Mouse (Mus musculus): ENCODE results near the gene Gmppb. TPM values are rescaled to one million over a fixed set of nuclear protein-coding genes. Genes with fewer than 3 reads are reported as not detected.
"Not testable (repeated sequence)": the region's sequence is repeated elsewhere in the genome, so short reads cannot be mapped to it uniquely, and the experiment has no call there.

The Gmppb gene
- 27.4 and 31.5 TPM in 2 replicates for polyA plus RNA-seq (2015; fragmentation: Nextera tagmentation; extraction: Ambion mirVana)

GRCm38 (mm10) chr9:108049016-108049455 lies at the start of gene Gmppb:
TSS of gene Gmppb (plus strand) at chr9:108049242.
- ATAC-seq (ENCODE audit: insufficient number of reproducible peaks, insufficient read depth, low FRiP score, low TSS enrichment, low read depth): peak; percentile 91
- H3K36me3 ChIP-seq: peaks cover 67% of the 10 kb centered on the region
- H3K27me3 ChIP-seq: no peaks in the 10 kb centered on the region
- peaks cover 40% of the 10 kb centered on the region for H3K4me1 ChIP-seq
- H3K4me3 ChIP-seq: peak within 1 kb of the TSS; percentile 67
- H3K4me2 ChIP-seq: peak within 1 kb of the TSS; percentile 92
- H3K9ac ChIP-seq: peak within 1 kb of the TSS; percentile 84
- no peaks in the 10 kb centered on the region for H3K9me3 ChIP-seq
- WGBS: under 1% methylated on average over 38 of the region's 39 CpGs
- H3K27ac ChIP-seq: peak within 1 kb of the TSS; percentile 72

GRCm38 (mm10) chr9:108001922-108002770 lies 46.9 kb upstream of the Gmppb start, which contains the start of gene Ip6k1:
TSS of gene Ip6k1 (plus strand) at chr9:108002501.
- Histone ChIP-seq H3K27ac (peak within 1 kb of the TSS; percentile 93), H3K4me3 (peak within 1 kb of the TSS; percentile 99), H3K27me3 (no peaks in the 10 kb centered on the region), H3K9ac (peak within 1 kb of the TSS; percentile 98), H3K36me3 (peaks cover under 1% of the 10 kb centered on the region; the same call in 1 of the 2 replicates), H3K4me1 (peaks cover 26% of the 10 kb centered on the region), H3K9me3 (no peaks in the 10 kb centered on the region), H3K4me2 (peak within 1 kb of the TSS; percentile 83)
- under 1% methylated on average over 51 of the region's 51 CpGs for WGBS
- peak; percentile 99 for ATAC-seq (ENCODE audit: insufficient number of reproducible peaks, insufficient read depth, low FRiP score, low TSS enrichment, low read depth)

- Histone ChIP-seq H3K9ac (peak overlapping the region; percentile 98), H3K36me3 (peaks cover 3% of the 10 kb centered on the region; the same call in 1 of the 2 replicates), H3K4me3 (peak overlapping the region; percentile 99), H3K4me1 (peaks cover 26% of the 10 kb centered on the region), H3K27ac (peak overlapping the region; percentile 93), H3K27me3 (no peaks in the 10 kb centered on the region), H3K4me2 (peak overlapping the region; percentile 69), H3K9me3 (no peaks in the 10 kb centered on the region)
- ATAC-seq (ENCODE audit: insufficient number of reproducible peaks, insufficient read depth, low FRiP score, low TSS enrichment, low read depth): no peak; the same call in 1 of the 2 replicates
- WGBS: under 1% methylated on average over 50 of the region's 50 CpGs
These were observed 46.1 kb upstream of the Gmppb start for GRCm38 (mm10) chr9:108002778-108003530.

- 11% methylated on average over 8 of the region's 8 CpGs for WGBS
- ATAC-seq (ENCODE audit: insufficient number of reproducible peaks, insufficient read depth, low FRiP score, low TSS enrichment, low read depth): no peak
- H3K4me3 ChIP-seq: peak overlapping the region; percentile 99
These were observed 45.5 kb upstream of the Gmppb start for GRCm38 (mm10) chr9:108003531-108003890.

GRCm38 (mm10) chr9:108008041-108008440 lies 41.0 kb upstream of the Gmppb start:
- no peaks in the 10 kb centered on the region for H3K9me3 ChIP-seq
- WGBS: 92% methylated on average over 5 of the region's 5 CpGs
- H3K4me2 ChIP-seq: no peak overlapping the region
- peaks cover 19% of the 10 kb centered on the region for H3K4me1 ChIP-seq
- ATAC-seq (ENCODE audit: insufficient number of reproducible peaks, insufficient read depth, low FRiP score, low TSS enrichment, low read depth): no peak
- no peak overlapping the region for H3K27ac ChIP-seq
- no peak overlapping the region for H3K4me3 ChIP-seq
- H3K9ac ChIP-seq: no peak overlapping the region
- H3K27me3 ChIP-seq: no peaks in the 10 kb centered on the region
- H3K36me3 ChIP-seq: peaks cover 9% of the 10 kb centered on the region; the same call in 1 of the 2 replicates

More at GRCm38 (mm10) chr9:108003531-108003890, 45.5 kb upstream of the Gmppb start:
- Histone ChIP-seq H3K27ac (peak overlapping the region; percentile 93), H3K36me3 (peaks cover 3% of the 10 kb centered on the region; the same call in 1 of the 2 replicates), H3K9ac (peak overlapping the region; percentile 98), H3K4me1 (peaks cover 26% of the 10 kb centered on the region), H3K27me3 (no peaks in the 10 kb centered on the region), H3K9me3 (no peaks in the 10 kb centered on the region), H3K4me2 (peak overlapping the region; percentile 69)

- Histone ChIP-seq H3K4me2 (no peak overlapping the region), H3K36me3 (peaks cover 15% of the 10 kb centered on the region; the same call in 1 of the 2 replicates), H3K27ac (no peak overlapping the region), H3K9me3 (no peaks in the 10 kb centered on the region), H3K27me3 (no peaks in the 10 kb centered on the region), H3K9ac (no peak overlapping the region), H3K4me3 (no peak overlapping the region), H3K4me1 (peaks cover 2% of the 10 kb centered on the region)
- ATAC-seq (ENCODE audit: insufficient number of reproducible peaks, insufficient read depth, low FRiP score, low TSS enrichment, low read depth): no peak
These were observed 38.7 kb upstream of the Gmppb start for GRCm38 (mm10) chr9:108010385-108010784.

- H3K27me3 ChIP-seq; ATAC-seq (ENCODE audit: insufficient number of reproducible peaks, insufficient read depth, low FRiP score, low TSS enrichment, low read depth); H3K4me2 ChIP-seq; H3K9me3 ChIP-seq; H3K4me1 ChIP-seq; H3K27ac ChIP-seq; H3K4me3 ChIP-seq; H3K9ac ChIP-seq: not testable (repeated sequence)
- WGBS: 89% methylated on average over 2 of the region's 2 CpGs
- peaks cover 17% of the 10 kb centered on the region for H3K36me3 ChIP-seq
These were observed 35.5 kb upstream of the Gmppb start for GRCm38 (mm10) chr9:108013577-108013976.

- no peak overlapping the region for H3K9ac ChIP-seq
- no peaks in the 10 kb centered on the region for H3K27me3 ChIP-seq
- no peaks in the 10 kb centered on the region; the same call in 1 of the 2 replicates for H3K4me1 ChIP-seq
- H3K4me2 ChIP-seq: no peak overlapping the region
- no peak overlapping the region for H3K27ac ChIP-seq
- H3K36me3 ChIP-seq: peaks cover 17% of the 10 kb centered on the region
- WGBS: 83% methylated on average over 3 of the region's 3 CpGs
- H3K9me3 ChIP-seq: no peaks in the 10 kb centered on the region
- no peak overlapping the region for H3K4me3 ChIP-seq
- ATAC-seq (ENCODE audit: insufficient number of reproducible peaks, insufficient read depth, low FRiP score, low TSS enrichment, low read depth): no peak
These were observed 31.9 kb upstream of the Gmppb start for GRCm38 (mm10) chr9:108017127-108017526.

GRCm38 (mm10) chr9:108020741-108021140 lies 28.3 kb upstream of the Gmppb start:
- Histone ChIP-seq H3K4me2 (no peak overlapping the region), H3K4me3 (no peak overlapping the region), H3K36me3 (peaks cover 22% of the 10 kb centered on the region), H3K9me3 (no peaks in the 10 kb centered on the region), H3K27me3 (no peaks in the 10 kb centered on the region), H3K4me1 (no peaks in the 10 kb centered on the region; the same call in 1 of the 2 replicates), H3K27ac (no peak overlapping the region), H3K9ac (no peak overlapping the region)
- 95% methylated on average over 1 of the region's 1 CpGs for WGBS
- no peak for ATAC-seq (ENCODE audit: insufficient number of reproducible peaks, insufficient read depth, low FRiP score, low TSS enrichment, low read depth)

- Histone ChIP-seq H3K4me2 (no peak overlapping the region), H3K9me3 (peaks cover 3% of the 10 kb centered on the region; the same call in 1 of the 2 replicates), H3K36me3 (peaks cover 44% of the 10 kb centered on the region), H3K4me3 (no peak overlapping the region), H3K4me1 (no peaks in the 10 kb centered on the region; the same call in 1 of the 2 replicates), H3K27ac (no peak overlapping the region), H3K27me3 (no peaks in the 10 kb centered on the region), H3K9ac (no peak overlapping the region)
- 88% methylated on average over 3 of the region's 3 CpGs for WGBS
- no peak for ATAC-seq (ENCODE audit: insufficient number of reproducible peaks, insufficient read depth, low FRiP score, low TSS enrichment, low read depth)
These were observed 25.8 kb upstream of the Gmppb start for GRCm38 (mm10) chr9:108023216-108023615.

- WGBS: 86% methylated on average over 3 of the region's 3 CpGs
- peaks cover 57% of the 10 kb centered on the region for H3K36me3 ChIP-seq
These were observed 22.5 kb upstream of the Gmppb start for GRCm38 (mm10) chr9:108026584-108026983.

More at GRCm38 (mm10) chr9:108026584-108026983, 22.5 kb upstream of the Gmppb start:
- ATAC-seq (ENCODE audit: insufficient number of reproducible peaks, insufficient read depth, low FRiP score, low TSS enrichment, low read depth): no peak
- Histone ChIP-seq H3K27me3 (no peaks in the 10 kb centered on the region), H3K9me3 (peaks cover 3% of the 10 kb centered on the region; the same call in 1 of the 2 replicates), H3K4me1 (no peaks in the 10 kb centered on the region; the same call in 1 of the 2 replicates), H3K4me2 (no peak overlapping the region), H3K9ac (no peak overlapping the region), H3K27ac (no peak overlapping the region), H3K4me3 (no peak overlapping the region)

Measured in embryonic facial prominence, embryonic 13.5 days (tissue).